ENCODE assay signal across 14 mouse cellular contexts in genomic region chr6:108630701-108631100, GRCm38 (mm10). TPM values are rescaled to one million over a fixed set of nuclear protein-coding genes. Genes with fewer than 3 reads are reported as not detected.
A peak's percentile ranks its signal among the peaks of the same experiment; 100 is the strongest.
DNase-seq lines count a peak whose midpoint lies in the region; ATAC-seq lines count a peak whose summit lies in the region.
"Had no signal": no experiment of that assay in that cellular context is flagged by ENCODE, and none has a peak within 500 bp of the region (broad histone marks: within the 10 kb centered on the region; RNA-seq: fewer than 3 reads in every experiment).

No protein-coding gene starts in this region.

- no peaks in the 10 kb centered on the region for H3K4me1 ChIP-seq in forebrain, embryonic 12.5 days
- H3K4me1 ChIP-seq in hindbrain, embryonic 10.5 days (replicated peaks) = no peaks in the 10 kb centered on the region
- H3K4me1 ChIP-seq: embryonic facial prominence, embryonic 12.5 days; hindbrain, embryonic 12.5 days had no signal

- 0 out of 2 replicates have a peak, but pooled peaks cover 7% of the 10 kb centered on the region for H3K9me3 ChIP-seq in forebrain, embryonic 12.5 days
- H3K9me3 ChIP-seq in hindbrain, embryonic 10.5 days = 0 out of 2 replicates have a peak, but pooled peaks cover 3% of the 10 kb centered on the region
- H3K9me3 ChIP-seq: embryonic facial prominence, embryonic 12.5 days; hindbrain, embryonic 12.5 days had no signal

- no peaks in the 10 kb centered on the region for H3K36me3 ChIP-seq in splenic B cell, adult 2 months (ENCODE audit: control insufficient read depth, insufficient read depth, low read length, poor library complexity, severe bottlenecking)
- no peaks in the 10 kb centered on the region for H3K36me3 ChIP-seq in forebrain, embryonic 12.5 days (replicated peaks)
- H3K36me3 ChIP-seq in hindbrain, embryonic 10.5 days = no peaks in the 10 kb centered on the region
- H3K36me3 ChIP-seq: embryonic facial prominence, embryonic 12.5 days; hindbrain, embryonic 12.5 days had no signal

- H3K4me2 ChIP-seq in forebrain, embryonic 12.5 days = no peak overlapping the region
- H3K4me2 ChIP-seq: embryonic facial prominence, embryonic 12.5 days; hindbrain, embryonic 12.5 days; midbrain, embryonic 11.5 days had no signal

- H3K27ac ChIP-seq in forebrain, embryonic 12.5 days = no peak overlapping the region
- H3K27ac ChIP-seq in hindbrain, embryonic 10.5 days = no peak overlapping the region
- H3K27ac ChIP-seq: embryonic facial prominence, embryonic 12.5 days; hindbrain, embryonic 12.5 days; kidney, postnatal 0 days had no signal

- no peak overlapping the region for H3K4me3 ChIP-seq in forebrain, embryonic 12.5 days (replicated peaks)
- H3K4me3 ChIP-seq in hindbrain, embryonic 10.5 days = no peak overlapping the region
- H3K4me3 ChIP-seq: embryonic facial prominence, embryonic 12.5 days; hindbrain, embryonic 12.5 days had no signal

- DNase-seq in monocyte, adult 2 months (ENCODE audit: low read depth in 1 of 2, low spot score in 2 of 2) = peak; percentile 55 to 59
- DNase-seq in splenic B cell, adult 2 months (ENCODE audit: low read depth, low spot score) = peak; percentile 91
- DNase-seq in kidney, postnatal 25 days = no peak
- DNase-seq in hindbrain, embryonic 10.5 days (ENCODE audit: low spot score) = no peak
- DNase-seq: cerebellum, adult 18-20 months; layer of hippocampus, postnatal 36 days had no signal

- H3K9ac ChIP-seq in forebrain, embryonic 12.5 days = no peak overlapping the region
- H3K9ac ChIP-seq: embryonic facial prominence, embryonic 12.5 days; hindbrain, embryonic 12.5 days had no signal

- ATAC-seq in CD4-positive, CD25-positive, alpha-beta regulatory T cell, adult 4 months = peak; percentile 96
- ATAC-seq in activated CD4-positive, CD25-positive, alpha-beta regulatory T cell, adult 4 months = peak; percentile 98
- ATAC-seq in forebrain, embryonic 12.5 days (ENCODE audit: low FRiP score) = no peak
- no peak for ATAC-seq in erythroid progenitor cell, adult 5-6 weeks (replicated peaks; ENCODE audit: low FRiP score, poor library complexity, severe bottlenecking)

- H3K27me3 ChIP-seq in splenic B cell, adult 2 months (ENCODE audit: control insufficient read depth, insufficient read depth, low read length, poor library complexity, severe bottlenecking) = no peaks in the 10 kb centered on the region
- H3K27me3 ChIP-seq in forebrain, embryonic 12.5 days = no peaks in the 10 kb centered on the region
- no peaks in the 10 kb centered on the region for H3K27me3 ChIP-seq in hindbrain, embryonic 10.5 days (ENCODE audit: insufficient read depth, poor library complexity, severe bottlenecking)
- H3K27me3 ChIP-seq: embryonic facial prominence, embryonic 12.5 days; hindbrain, embryonic 12.5 days had no signal

RNA-seq across cellular contexts. Expression of gene Bhlhe40, which starts 29.7 kb away (rescaled TPM):
- polyA plus RNA-seq in CD4-positive, CD25-positive, alpha-beta regulatory T cell, adult 4 months (2017; shearing (Covaris generic)) = 10 to 100 TPM; 49.7 to 91.7 TPM
- polyA plus RNA-seq in activated CD4-positive, CD25-positive, alpha-beta regulatory T cell, adult 4 months (2017; shearing (Covaris generic)) = 100 to 1,000 TPM in 1 of 2 experiments, 10 to 100 TPM in 1; 73.9 to 107 TPM
- polyA plus RNA-seq in forebrain, embryonic 12.5 days (2016; fragmentation: Nextera tagmentation; extraction: Ambion mirVana) = 7.8 and 9.9 TPM in 2 replicates
- total RNA-seq in erythroid progenitor cell, adult 5-6 weeks (2015; ENCODE audit: low replicate concordance) = 1.3 and 2.5 TPM in 2 replicates
- total RNA-seq in erythroid progenitor cell, adult 5-6 weeks (2017; ENCODE audit: low replicate concordance) = 2.6 and 5.6 TPM in 2 replicates
- polyA plus RNA-seq in hindbrain, embryonic 10.5 days (2016; fragmentation: Nextera tagmentation; extraction: Ambion mirVana) = 1.7 and 1.9 TPM in 2 replicates

Comparison
In these comparisons a context has a peak if more than half of its experiments do, and no peak if none do; other contexts are left out.
1. ATAC-seq: peak in CD4-positive, CD25-positive, alpha-beta regulatory T cell, adult 4 months (single experiment) and activated CD4-positive, CD25-positive, alpha-beta regulatory T cell, adult 4 months (single experiment); none in forebrain, embryonic 12.5 days (single experiment) and erythroid progenitor cell, adult 5-6 weeks (single experiment).
2. DNase-seq: peak in monocyte, adult 2 months (2 of 2) and splenic B cell, adult 2 months (single experiment); none in kidney, postnatal 25 days (0 of 2) and hindbrain, embryonic 10.5 days (single experiment).